Mouse (Mus musculus) heart, postnatal 36 days (tissue): ENCODE results near the gene Atat1. TPM values are rescaled to one million over a fixed set of nuclear protein-coding genes. Genes with fewer than 3 reads are reported as not detected.

Experiments used
- DNase-seq, 2 experiments: peaks; one replicate each; pipeline ENCODE4 v3.0.0; 2021 to 2022
- intact Hi-C: fragments of 180-260 bp; cut with DNase I; formaldehyde crosslinking; loops from one replicate; pipeline ENCODE4 v1.15.1; 2025
- microRNA-seq, 2 experiments: library from miRNA; unstranded; fragments of <30 nt; microRNA quantifications; one replicate each; pipeline ENCODE4 v1.2.0; 2021; ENCODE audit warnings: borderline number of aligned reads in 2 of 2
- total RNA-seq, 2 experiments: library from RNA; stranded (reverse); gene quantifications; 2 replicates each; pipeline ENCODE4 v1.2.3; 2021

Gene Atat1
- total RNA-seq, 2 experiments from 2014 or later = 6.6 to 6.8 TPM

- no peak for DNase-seq
- intact Hi-C loops = loop anchor here (2.0 kb wide), 1 partner anchor 18 kb away; no protein-coding TSS in a partner anchor
Observed at GRCm38 (mm10) chr17:35860831-35861197, 49.1 kb downstream of the Atat1 start.

- intact Hi-C loops = loop anchor here (2.0 kb wide), 1 partner anchor 17 kb away; no protein-coding TSS in a partner anchor
- no peak for DNase-seq
Observed at GRCm38 (mm10) chr17:35859835-35860234, 50.0 kb downstream of the Atat1 start.

GRCm38 (mm10) chr17:35859371-35859770 is 50.5 kb downstream of the Atat1 start:
- no peak for DNase-seq
- intact Hi-C loops = no loop called here

- intact Hi-C loops = no loop called here
- DNase-seq = no peak
Observed at GRCm38 (mm10) chr17:35850974-35851373, 58.9 kb downstream of the Atat1 start.

GRCm38 (mm10) chr17:35848112-35848511 is 61.8 kb downstream of the Atat1 start:
- intact Hi-C loops = no loop called here
- no peak for DNase-seq

Small RNA genes lying within 50 kb of the gene (microRNA-seq; reads per million reads assigned to microRNA genes)
- gene Gm28033 = 0 to 2.0 reads per million in 2 experiments
- 0.72 to 1.3 reads per million in 2 experiments for gene Mir1894

Other genes with a start within 250 kb of the Atat1 start
- gene Vars2, start 242.5 kb downstream of the Atat1 start, total RNA-seq = 10 to 100 TPM; 31.9 to 33.0 TPM
- gene Gtf2h4, start 236.3 kb downstream of the Atat1 start, total RNA-seq = 10 to 100 TPM; 16.9 to 17.4 TPM
- gene Ddr1, start 205.5 kb downstream of the Atat1 start, total RNA-seq = 10 to 100 TPM; 29.3 to 37.4 TPM
- gene Ier3, start 88.4 kb downstream of the Atat1 start, total RNA-seq = 10 to 100 TPM; 26.8 to 43.0 TPM
- gene Flot1, start 86.8 kb downstream of the Atat1 start, total RNA-seq = 100 to 1,000 TPM; 154 to 159 TPM
- gene Tubb5, start 71.8 kb downstream of the Atat1 start, total RNA-seq = 10 to 100 TPM; 87.6 to 91.6 TPM
- gene Mdc1, start 68.6 kb downstream of the Atat1 start, total RNA-seq = 10 to 100 TPM; 12.2 to 14.2 TPM
- 1 to 10 TPM; 2.3 to 2.4 TPM for gene Nrm, start 48.8 kb downstream of the Atat1 start, total RNA-seq
- gene Ppp1r18, start 44.5 kb downstream of the Atat1 start, total RNA-seq = 10 to 100 TPM; 15.6 to 17.0 TPM
- 10 to 100 TPM; 19.2 to 22.2 TPM for gene Dhx16, start 30.3 kb downstream of the Atat1 start, total RNA-seq
- gene 2310061I04Rik, start 12.6 kb downstream of the Atat1 start, total RNA-seq = 100 to 1,000 TPM; 109 to 112 TPM
- gene Mrps18b, start 6.3 kb upstream of the Atat1 start, total RNA-seq = 10 to 100 TPM; 51.6 to 53.4 TPM
- 10 to 100 TPM; 22.6 to 44.3 TPM for gene Ppp1r10, start 6.4 kb upstream of the Atat1 start, total RNA-seq
- gene Abcf1, start 59.7 kb upstream of the Atat1 start, total RNA-seq = 10 to 100 TPM; 69.8 to 73.4 TPM
- 10 to 100 TPM; 28.6 to 32.7 TPM for gene Gnl1, start 69.8 kb upstream of the Atat1 start, total RNA-seq
- 1 to 10 TPM; 3.9 to 6.3 TPM for gene Prr3, start 70.2 kb upstream of the Atat1 start, total RNA-seq
- gene H2-T24, start 110.5 kb upstream of the Atat1 start, total RNA-seq = 10 to 100 TPM in 1 of 2 experiments, 1 to 10 TPM in 1; 6.5 to 14.0 TPM
- 10 to 100 TPM; 23.7 to 38.9 TPM for gene H2-T23, start 122.8 kb upstream of the Atat1 start, total RNA-seq
- gene H2-T22, start 132.7 kb upstream of the Atat1 start, total RNA-seq = 1 to 10 TPM; 9.5 to 10.0 TPM
- not detected for gene Gm6034, start 132.9 kb upstream of the Atat1 start, total RNA-seq
- gene Gm11127, start 148.3 kb upstream of the Atat1 start, total RNA-seq = 1 to 10 TPM; 3.4 to 4.3 TPM
- gene Gm19684, start 211.6 kb upstream of the Atat1 start, total RNA-seq = under 1 TPM; 0.19 to 0.22 TPM
- gene Gm7030, start 219.3 kb upstream of the Atat1 start, total RNA-seq = not detected